Mouse (Mus musculus) ovary, adult 2 months (tissue): ENCODE data around the gene Slc16a9. TPM values are rescaled to one million over a fixed set of nuclear protein-coding genes. Genes with fewer than 3 reads are reported as not detected.

ENCODE experiments used
- polyA plus RNA-seq: library from polyadenylated mRNA; depleted of rRNA; stranded (reverse); fragments of >200 nt; gene quantifications from 2 replicates; pipeline ENCODE4 v1.2.3, GENCODE M21; 2012; rRNA removed

The Slc16a9 gene
- polyA plus RNA-seq: 11.2 and 11.8 TPM in 2 replicates

DNA sequence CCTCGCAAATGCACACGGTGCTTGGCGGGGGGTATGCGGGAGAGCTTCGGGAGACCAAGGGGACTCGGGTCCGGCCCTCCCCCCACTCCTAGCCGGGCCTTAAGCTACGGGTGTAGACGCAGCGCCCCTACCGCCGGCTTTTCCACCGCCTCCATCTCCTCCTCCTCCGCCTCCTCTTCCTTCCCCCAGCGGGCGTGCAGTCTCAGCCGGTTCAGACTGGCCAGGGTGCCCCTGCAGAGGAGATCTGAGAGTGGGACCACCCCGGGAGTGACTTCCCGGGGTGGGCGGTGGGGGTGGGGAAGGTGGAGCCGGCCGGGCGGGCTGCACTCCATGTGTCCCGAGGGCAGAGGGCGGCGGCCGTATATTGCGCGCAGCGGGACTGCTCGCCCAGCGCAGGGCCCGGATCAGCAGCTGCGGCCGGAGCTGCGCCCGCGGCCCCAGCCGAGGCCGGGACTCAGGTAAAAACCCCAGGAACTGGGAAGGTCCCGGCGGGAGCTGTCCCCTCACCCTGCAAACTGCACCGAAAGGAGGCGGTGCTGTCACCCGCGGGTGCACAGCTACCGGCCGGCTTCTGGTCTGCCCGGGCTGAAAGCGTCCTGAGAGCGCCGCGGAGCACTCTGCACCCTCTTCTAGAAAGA lies at the start of gene Slc16a9:
Gene Slc16a9 (plus strand): TSS at position 180 of the 638 bp plus-strand sequence.

DNA sequence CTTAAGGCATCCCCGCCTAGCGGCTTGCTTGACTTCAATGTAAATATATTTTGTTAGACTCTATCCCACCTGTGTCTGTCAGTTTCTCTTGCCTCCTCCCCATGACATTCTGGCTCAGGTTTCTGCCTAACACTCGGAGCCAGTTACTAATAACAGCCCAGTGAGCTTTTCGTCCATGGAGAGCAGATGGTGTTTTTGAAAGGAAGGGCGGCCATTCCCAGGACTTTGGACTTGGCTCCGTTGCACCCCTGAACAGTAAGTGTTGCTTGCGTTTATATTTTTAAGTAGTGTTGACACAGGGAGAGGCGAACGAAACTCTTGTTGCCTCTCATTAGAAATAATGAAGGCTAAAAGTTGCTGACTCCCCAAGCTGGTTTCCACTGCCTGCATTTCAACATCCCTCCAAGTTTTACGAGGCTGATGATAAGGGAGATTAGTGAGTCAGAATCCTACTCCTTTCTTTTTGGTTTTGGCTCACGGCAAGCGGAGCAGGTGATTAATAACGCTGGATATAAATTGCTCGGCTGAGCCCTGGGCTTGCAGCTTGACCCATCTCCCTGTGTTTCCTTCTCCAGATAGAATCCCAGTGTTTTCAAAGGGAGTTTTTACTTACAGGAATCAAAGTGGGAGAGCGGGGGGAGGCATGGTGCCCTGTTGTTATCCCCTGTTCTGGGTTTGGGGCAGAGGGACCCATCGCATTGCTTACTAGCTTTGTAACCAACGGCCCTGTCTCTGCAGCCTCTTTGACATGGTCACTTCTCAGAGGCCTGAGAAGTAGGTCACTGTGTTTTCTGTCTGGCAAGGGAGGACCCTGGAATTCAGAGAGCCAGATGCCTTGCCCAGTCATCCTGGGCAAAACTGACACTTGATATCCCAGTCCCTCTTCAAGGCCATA lies 40.1 kb upstream of the Slc16a9 start, which contains the start of gene Mrln:
Gene Mrln (plus strand): TSS at position 160 of the 895 bp plus-strand sequence.

Other genes with a start within 250 kb of the Slc16a9 start
- 41.8 and 42.2 TPM in 2 replicates for gene Ccdc6, start 148.0 kb upstream of the Slc16a9 start, polyA plus RNA-seq
- 1.1 and 1.4 TPM in 2 replicates for gene Mrln, start 40.4 kb upstream of the Slc16a9 start, polyA plus RNA-seq
- 2.5 and 3.3 TPM in 2 replicates for gene Fam13c, start 195.4 kb downstream of the Slc16a9 start, polyA plus RNA-seq